Mouse (Mus musculus) megakaryocyte, embryonic 14.5 days (primary cell): ENCODE measurements around the gene Atp6v1b1.

Experiments used
- FLI1 ChIP-seq: IDR thresholded peaks from 2 replicates; pipeline ENCODE4 v1.6.1; 2012; ENCODE audit warnings: low read length, inconsistent platforms, mixed read lengths
- GATA1 ChIP-seq: IDR thresholded peaks from 3 replicates; pipeline ENCODE4 v1.6.1; 2012; ENCODE audit warnings: mixed read lengths, low read length, inconsistent platforms, borderline replicate concordance

- TF ChIP-seq GATA1, result no peak
- no peak for TF ChIP-seq FLI1
These were observed 6.5 kb downstream of the Atp6v1b1 start for GRCm38 (mm10) chr6:83749286-83749685.
